Mouse (Mus musculus) CH12.LX (cell line): ENCODE results near the gene Clip1. TPM values are rescaled to one million over a fixed set of nuclear protein-coding genes. Genes with fewer than 3 reads are reported as not detected.

Experiments
- DNase-seq: peaks from one replicate; pipeline ENCODE4 v3.0.0-alpha.2; 2013; ENCODE audit errors: extremely low read depth
- H3K27ac ChIP-seq: 2 replicates; pipeline ENCODE4 v1.5.1; 2012; ENCODE audit warnings: low read depth, mild to moderate bottlenecking, control low read depth, moderate library complexity; ENCODE audit not compliant: insufficient read depth
- H3K27me3 ChIP-seq: replicated peaks from 2 replicates; pipeline ENCODE3; 2012; ENCODE audit warnings: inconsistent platforms
- H3K36me3 ChIP-seq, 2 experiments: replicated peaks in 1 of 2; 2 replicates each; pipeline versions ENCODE3 to v1.6.1; 2012; ENCODE audit warnings: inconsistent platforms in 1 of 2, low read length in 1 of 2, mild to moderate bottlenecking in 1 of 2, mixed read lengths in 1 of 2, moderate library complexity in 1 of 2; ENCODE audit not compliant: control insufficient read depth in 1 of 2, insufficient read depth in 1 of 2
- H3K4me1 ChIP-seq, 2 experiments: 2 replicates each; pipeline ENCODE4 v1.6.1; 2012; ENCODE audit warnings: inconsistent platforms in 1 of 2, moderate library complexity in 1 of 2; ENCODE audit not compliant: insufficient read depth in 2 of 2, control insufficient read depth in 1 of 2
- H3K4me2 ChIP-seq: 2 replicates; pipeline ENCODE4 v1.6.1; 2012; ENCODE audit warnings: low read depth, mild to moderate bottlenecking, control low read depth; ENCODE audit not compliant: poor library complexity, insufficient read depth, severe bottlenecking
- H3K4me3 ChIP-seq, 3 experiments: fragments of 150-350 bp in 1 of 3; sonication (generic) in 1 of 3; replicated peaks in 1 of 3; 2 replicates each; pipeline versions ENCODE3 to v1.5.1; 2011 to 2012; ENCODE audit warnings: low read depth in 2 of 3, low read length in 2 of 3, mild to moderate bottlenecking in 2 of 3, moderate library complexity in 2 of 3, control low read depth in 1 of 3, improper control_type of control experiment in 1 of 3, inconsistent platforms in 1 of 3, mixed read lengths in 1 of 3; ENCODE audit not compliant: poor library complexity in 1 of 3
- H3K79me2 ChIP-seq: replicated peaks from 2 replicates; pipeline ENCODE4 v1.6.1; 2012; ENCODE audit warnings: mild to moderate bottlenecking, moderate library complexity; ENCODE audit not compliant: control insufficient read depth, poor library complexity, insufficient read depth, severe bottlenecking; ENCODE audit errors: extremely low read depth
- H3K9ac ChIP-seq: 2 replicates; pipeline ENCODE4 v1.6.1; 2012; ENCODE audit warnings: low read depth, mild to moderate bottlenecking, control low read depth, moderate library complexity; ENCODE audit not compliant: insufficient read depth
- H3K9me3 ChIP-seq: replicated peaks from 2 replicates; pipeline ENCODE3; 2012; ENCODE audit warnings: low read length, inconsistent platforms, mixed read lengths
- BHLHE40 ChIP-seq: IDR thresholded peaks from 2 replicates; pipeline ENCODE4 v1.6.1; 2011; ENCODE audit warnings: mild to moderate bottlenecking, low read depth, low read length, improper control_type of control experiment
- CHD1 ChIP-seq: IDR thresholded peaks from 2 replicates; pipeline ENCODE4 v1.6.1; 2012; ENCODE audit warnings: low read depth, low read length, improper control_type of control experiment, inconsistent platforms
- CHD2 ChIP-seq: IDR thresholded peaks from 2 replicates; pipeline ENCODE4 v1.6.1; 2011; ENCODE audit warnings: low read length, improper control_type of control experiment
- CTCF ChIP-seq, 2 experiments: IDR thresholded peaks in 1 of 2; conservative IDR thresholded peaks in 1 of 2; 2 replicates each; pipeline ENCODE4 v1.5.1; 2011 to 2012; ENCODE audit warnings: low read depth in 2 of 2, low read length in 2 of 2, improper control_type of control experiment in 1 of 2, inconsistent platforms in 1 of 2, mild to moderate bottlenecking in 1 of 2, moderate library complexity in 1 of 2
- E2F4 ChIP-seq: IDR thresholded peaks from 2 replicates; pipeline ENCODE4 v1.6.1; 2011; ENCODE audit warnings: low read depth, low read length, improper control_type of control experiment; ENCODE audit not compliant: insufficient replicate concordance
- ELF1 ChIP-seq: IDR thresholded peaks from 2 replicates; pipeline ENCODE4 v1.6.1; 2014; ENCODE audit warnings: low read depth, mild to moderate bottlenecking, inconsistent platforms, low read length, improper control_type of control experiment
- EP300 ChIP-seq: IDR thresholded peaks from 2 replicates; pipeline ENCODE4 v1.6.1; 2011; ENCODE audit warnings: low read length, improper control_type of control experiment
- ETS1 ChIP-seq: conservative IDR thresholded peaks from 2 replicates; pipeline ENCODE4 v1.6.1; 2012; ENCODE audit warnings: low read depth, mild to moderate bottlenecking, inconsistent platforms, low read length, improper control_type of control experiment, moderate library complexity
- HCFC1 ChIP-seq: IDR thresholded peaks from 2 replicates; pipeline ENCODE4 v1.6.1; 2012; ENCODE audit warnings: low read depth, mild to moderate bottlenecking, inconsistent platforms, low read length, improper control_type of control experiment
- IRF4 ChIP-seq: IDR thresholded peaks from 2 replicates; pipeline ENCODE4 v1.6.1; 2014; ENCODE audit warnings: low read depth, mild to moderate bottlenecking, inconsistent platforms, low read length, improper control_type of control experiment
- JUN ChIP-seq: IDR thresholded peaks from 2 replicates; pipeline ENCODE4 v1.6.1; 2011; ENCODE audit warnings: low read depth, mild to moderate bottlenecking, low read length, improper control_type of control experiment, moderate library complexity; ENCODE audit not compliant: insufficient read depth
- MAFK ChIP-seq: IDR thresholded peaks from 2 replicates; pipeline ENCODE4 v1.6.1; 2011; ENCODE audit warnings: low read length, improper control_type of control experiment; ENCODE audit not compliant: insufficient replicate concordance
- MAZ ChIP-seq: IDR thresholded peaks from 2 replicates; pipeline ENCODE4 v1.6.1; 2012; ENCODE audit warnings: low read depth, mild to moderate bottlenecking, inconsistent platforms, low read length, improper control_type of control experiment, moderate library complexity
- MEF2A ChIP-seq: IDR thresholded peaks from 2 replicates; pipeline ENCODE4 v1.6.1; 2014; ENCODE audit warnings: low read depth, mild to moderate bottlenecking, inconsistent platforms, low read length, improper control_type of control experiment, borderline replicate concordance
- PAX5 ChIP-seq: IDR thresholded peaks from 2 replicates; pipeline ENCODE4 v1.6.1; 2012; ENCODE audit warnings: low read length, inconsistent platforms, mixed read lengths
- POLR2A ChIP-seq: IDR thresholded peaks from 2 replicates; pipeline ENCODE4 v1.6.1; 2011; ENCODE audit warnings: low read depth, mild to moderate bottlenecking, improper control_type of control experiment, low read length
- POLR2AphosphoS2 ChIP-seq: IDR thresholded peaks from 2 replicates; pipeline ENCODE4 v1.6.1; 2011; ENCODE audit warnings: low read depth, low read length, improper control_type of control experiment
- RAD21 ChIP-seq: IDR thresholded peaks from 2 replicates; pipeline ENCODE4 v1.6.1; 2011; ENCODE audit warnings: low read depth, mild to moderate bottlenecking, low read length, improper control_type of control experiment, moderate library complexity
- TBP ChIP-seq: conservative IDR thresholded peaks from 2 replicates; pipeline ENCODE4 v1.6.1; 2011; ENCODE audit warnings: low read depth, low read length, improper control_type of control experiment
- TCF12 ChIP-seq: IDR thresholded peaks from 2 replicates; pipeline ENCODE4 v1.6.1; 2014; ENCODE audit warnings: low read depth, mild to moderate bottlenecking, inconsistent platforms, low read length, improper control_type of control experiment
- USF1 ChIP-seq: IDR thresholded peaks from 2 replicates; pipeline ENCODE4 v1.6.1; 2014; ENCODE audit warnings: low read depth, mild to moderate bottlenecking, inconsistent platforms, low read length, improper control_type of control experiment
- USF2 ChIP-seq: conservative IDR thresholded peaks from 2 replicates; pipeline ENCODE4 v1.6.1; 2011; ENCODE audit warnings: low read depth, low read length, improper control_type of control experiment
- ZKSCAN1 ChIP-seq: IDR thresholded peaks from 2 replicates; pipeline ENCODE4 v1.6.1; 2012; ENCODE audit warnings: low read depth, inconsistent platforms, low read length, improper control_type of control experiment, borderline replicate concordance
- ZNF384 ChIP-seq: IDR thresholded peaks from 2 replicates; pipeline ENCODE4 v1.6.1; 2012; ENCODE audit warnings: low read depth, low read length, improper control_type of control experiment, inconsistent platforms
- dilution Hi-C: fragments of 300-500 bp; cut with MboI; formaldehyde crosslinking; loops from 2 replicates; pipeline ENCODE4 v1.14.3; 2020; ENCODE audit warnings: low sequenced_read_pairs; ENCODE audit not compliant: extremely low pct_unique_long_range_greater_than_20kb, extremely low pct_ligation_motif_present
- in situ Hi-C: fragments of 300-500 bp; cut with MboI; formaldehyde crosslinking; loops from 3 replicates; pipeline ENCODE4 v1.14.3; 2019; ENCODE audit warnings: low sequenced_read_pairs, low pct_ligation_motif_present, low pct_unique_long_range_greater_than_20kb, mixed read lengths
- polyA plus RNA-seq: library from polyadenylated mRNA; unstranded; fragments of >175 nt; gene quantifications from 2 replicates; pipeline ENCODE4 v1.2.1, GENCODE M21; 2012; ENCODE audit warnings: low read depth; ENCODE audit not compliant: insufficient read length
- total RNA-seq, 2 experiments: library from RNA; depleted of rRNA; stranded (reverse); fragments of 300-350 nt in 1 of 2; fragments of >200 nt in 1 of 2; gene quantifications; 2 replicates each; pipeline ENCODE4 v1.2.3; 2012 to 2014

Clip1 gene
- total and polyA plus RNA-seq, 3 experiments = 24.9 to 42.9 (median 28.1) TPM

DNA sequence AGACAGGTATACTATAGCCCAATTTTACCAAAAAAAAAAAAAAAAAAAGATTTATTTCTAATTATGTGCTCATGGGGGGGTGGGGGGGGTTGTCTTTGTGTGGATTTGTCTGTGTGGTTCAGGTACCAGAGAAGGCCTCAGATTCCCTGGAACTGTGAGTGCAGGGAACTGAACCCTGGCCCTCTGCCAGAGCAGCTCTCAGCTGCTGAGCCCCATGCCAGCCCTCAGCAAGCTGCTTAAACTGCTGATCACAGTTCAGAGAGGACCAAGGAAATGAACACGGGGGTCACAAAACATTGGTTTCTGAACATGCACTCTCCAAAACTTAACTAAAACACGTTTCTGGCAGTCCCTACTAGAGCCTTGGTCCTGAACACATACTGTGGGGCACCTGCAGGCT, 128.0 kb downstream of the Clip1 start:
- no peak overlapping the region for H3K4me3 ChIP-seq
- dilution Hi-C loops = no loop called here
- no peak for TF ChIP-seq POLR2AphosphoS2
- no peak for TF ChIP-seq ELF1
- TF ChIP-seq RAD21 = no peak
- TF ChIP-seq POLR2A = no peak
- TF ChIP-seq MAZ = no peak
- TF ChIP-seq MEF2A = no peak
- TF ChIP-seq ZKSCAN1 = no peak
- no peak for TF ChIP-seq CTCF (conservative IDR thresholded peaks at IDR 0.05 in 1 of 2, IDR thresholded peaks at IDR 0.05 in 1 of 2; ENCODE audit: low read depth in 2 of 2, low read length in 2 of 2)
- no peak for TF ChIP-seq TCF12
- TF ChIP-seq HCFC1 = no peak
- TF ChIP-seq CHD1 = no peak
- TF ChIP-seq MAFK = no peak
- no peak for TF ChIP-seq ZNF384
- TF ChIP-seq USF2 = no peak
- TF ChIP-seq, all 38 proteins: peak for 0
- no peaks in the 10 kb centered on the region for H3K27me3 ChIP-seq
- H3K27ac ChIP-seq = no peak overlapping the region
- in situ Hi-C loops = no loop called here
- no peaks in the 10 kb centered on the region for H3K79me2 ChIP-seq
- H3K9me3 ChIP-seq = no peaks in the 10 kb centered on the region
- no peaks in the 10 kb centered on the region for H3K4me1 ChIP-seq
- H3K9ac ChIP-seq = no peak overlapping the region
- no peak for DNase-seq
- peaks cover 39 to 64% of the 10 kb centered on the region in 2 experiments for H3K36me3 ChIP-seq
- H3K4me2 ChIP-seq = no peak overlapping the region

DNA sequence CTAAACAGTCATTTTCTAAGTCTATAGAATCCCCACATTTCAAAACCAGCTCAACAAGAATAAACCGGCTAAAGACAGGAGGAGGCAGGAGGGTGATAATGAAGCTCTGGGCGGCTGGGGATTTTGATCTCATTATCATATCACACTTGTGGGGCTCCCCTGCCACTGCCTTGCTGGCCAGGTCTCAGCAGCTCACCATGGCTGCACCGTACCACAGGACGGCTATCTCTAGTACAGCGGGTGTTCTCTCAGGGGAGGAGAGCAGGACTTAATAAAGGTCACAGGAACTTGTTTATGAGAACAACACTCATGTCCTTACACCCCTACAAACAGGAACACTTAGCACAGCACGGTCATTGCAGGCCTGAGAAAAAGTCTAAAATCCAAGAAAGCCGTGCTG, 128.7 kb downstream of the Clip1 start:
- Histone ChIP-seq H3K4me1 (no peaks in the 10 kb centered on the region), H3K9ac (no peak overlapping the region)

DNA sequence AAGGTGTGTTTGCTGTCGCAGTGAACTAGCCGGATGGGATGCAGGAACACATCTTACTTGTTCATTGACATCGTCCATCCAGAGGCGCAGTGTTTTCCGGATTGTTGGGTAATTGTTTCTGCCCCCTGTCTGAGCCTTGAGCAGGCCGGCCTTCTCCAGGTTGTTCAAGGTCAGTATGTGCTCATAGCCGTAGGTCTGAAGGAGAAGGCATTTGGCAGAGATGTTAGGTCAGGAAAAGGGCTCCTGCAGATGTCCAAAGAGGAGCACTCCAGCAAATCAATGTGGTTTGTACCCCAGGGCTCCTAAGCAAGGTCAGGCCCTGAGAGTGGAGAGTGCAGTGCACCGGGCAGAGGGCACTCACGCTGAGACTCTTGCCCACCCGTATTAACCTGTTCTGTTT, 150.6 kb downstream of the Clip1 start:
- Histone ChIP-seq H3K4me3 (no peak overlapping the region), H3K79me2 (no peaks in the 10 kb centered on the region), H3K4me1 (no peaks in the 10 kb centered on the region), H3K9me3 (no peaks in the 10 kb centered on the region), H3K36me3 (peaks cover 64 to 84% of the 10 kb centered on the region in 2 experiments), H3K4me2 (no peak overlapping the region), H3K27me3 (no peaks in the 10 kb centered on the region), H3K9ac (no peak overlapping the region), H3K27ac (no peak overlapping the region)
- DNase-seq = no peak
- dilution Hi-C loops = no loop called here
- in situ Hi-C loops = no loop called here
- TF ChIP-seq POLR2A (no peak), E2F4 (no peak), TBP (no peak), RAD21 (no peak), IRF4 (no peak), USF1 (no peak), CTCF (conservative IDR thresholded peaks at IDR 0.05 in 1 of 2, IDR thresholded peaks at IDR 0.05 in 1 of 2; ENCODE audit: low read depth in 2 of 2, low read length in 2 of 2) (no peak), MAZ (no peak), JUN (no peak), ZKSCAN1 (no peak), TCF12 (no peak), MAFK (no peak), MEF2A (no peak), BHLHE40 (no peak), CHD2 (no peak), ZNF384 (no peak), ETS1 (no peak), USF2 (no peak), EP300 (no peak)

More for the DNA sequence above, 128.7 kb downstream of the Clip1 start:
- no peaks in the 10 kb centered on the region for H3K79me2 ChIP-seq
- no peaks in the 10 kb centered on the region for H3K9me3 ChIP-seq
- H3K27ac ChIP-seq = no peak overlapping the region
- H3K27me3 ChIP-seq = no peaks in the 10 kb centered on the region
- no peak for DNase-seq
- H3K36me3 ChIP-seq = peaks cover 39 to 56% of the 10 kb centered on the region in 2 experiments
- no peak for TF ChIP-seq PAX5
- no peak for TF ChIP-seq HCFC1
- no peak for TF ChIP-seq IRF4
- no peak for TF ChIP-seq BHLHE40
- TF ChIP-seq EP300 = no peak
- H3K4me2 ChIP-seq = no peak overlapping the region
- H3K4me3 ChIP-seq = no peak overlapping the region
- dilution Hi-C loops (no loop called here), in situ Hi-C loops (no loop called here)
